Mouse (Mus musculus): ENCODE data around the gene Cdc5l.

- no peak for TF ChIP-seq CTCF (IDR thresholded peaks at IDR 0.05; ENCODE audit: low read depth, low read length)
- no peak for TF ChIP-seq POLR2A (IDR thresholded peaks at IDR 0.05; ENCODE audit: extremely low read depth, insufficient read depth, low read length)
Observed at GRCm38 (mm10) chr17:45347951-45348350, 85.6 kb downstream of the Cdc5l start.
